Mouse (Mus musculus): Measurements from ENCODE around the gene Hint1. TPM values are rescaled to one million over a fixed set of nuclear protein-coding genes. Genes with fewer than 3 reads are reported as not detected.
A peak's percentile ranks its signal among the peaks of the same experiment; 100 is the strongest.
"Not testable (repeated sequence)": the region's sequence is repeated elsewhere in the genome, so short reads cannot be mapped to it uniquely, and the experiment has no call there.

Gene Hint1
- polyA plus RNA-seq, 1 experiment from 2014 or later, result 702 TPM

DNA sequence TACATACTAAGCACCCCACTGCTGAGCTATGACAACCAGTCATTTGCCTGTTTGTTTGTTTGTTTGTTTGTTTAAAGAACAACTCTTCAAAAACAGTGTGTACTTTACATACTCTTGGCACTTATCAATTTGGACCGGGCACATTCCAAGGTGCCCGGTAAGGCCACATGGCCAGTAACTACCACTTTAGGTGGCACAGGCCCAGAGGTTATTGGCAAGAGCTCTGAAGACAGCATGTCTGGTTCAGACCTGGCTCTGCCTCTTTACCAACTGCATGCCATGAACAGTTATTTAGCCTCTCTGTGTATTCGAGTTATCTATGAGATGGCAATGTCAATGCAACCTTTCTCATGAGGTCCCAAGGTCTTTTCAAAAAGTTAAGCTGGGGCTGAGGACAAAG lies 30.5 kb downstream of the Hint1 start:
- not testable (repeated sequence) for H3K4me1 ChIP-seq (replicated peaks; ENCODE audit: control insufficient read depth, insufficient read depth, low read length); H3K27me3 ChIP-seq (ENCODE audit: control insufficient read depth, insufficient read depth, low read length); ATAC-seq (replicated peaks; ENCODE audit: low FRiP score); H3K27ac ChIP-seq (ENCODE audit: low read depth, low read length); H3K36me3 ChIP-seq (ENCODE audit: control insufficient read depth, insufficient read depth, low read length); H3K9me3 ChIP-seq (ENCODE audit: control insufficient read depth, low read length); H3K4me2 ChIP-seq (ENCODE audit: low read depth, low read length, severe bottlenecking); H3K4me3 ChIP-seq (ENCODE audit: low read depth, low read length); DNase-seq (ENCODE audit: low spot score); H3K9ac ChIP-seq (ENCODE audit: low read length)
- 94% methylated on average over 3 of the region's 3 CpGs for WGBS

DNA sequence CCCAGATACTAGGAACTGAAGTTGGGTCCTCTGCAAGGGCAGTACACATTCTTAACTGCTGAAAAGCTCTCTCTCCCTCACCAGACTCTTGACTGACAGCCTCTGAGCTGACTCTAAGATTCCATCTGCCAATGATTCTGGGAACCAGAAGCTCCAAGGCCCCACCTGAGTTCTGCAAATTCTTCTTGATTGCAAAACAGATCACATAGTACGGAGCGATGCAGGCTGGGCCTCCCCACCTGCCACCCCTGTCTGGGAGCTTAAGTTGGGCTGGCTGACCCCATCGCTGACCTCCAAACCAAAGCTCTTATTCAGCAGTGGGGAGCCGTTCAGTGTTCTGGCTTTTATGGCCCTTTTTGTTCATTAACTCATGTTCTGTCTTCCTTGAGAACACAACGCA lies 31.3 kb downstream of the Hint1 start:
- 55% methylated on average over 5 of the region's 5 CpGs for WGBS

GRCm38 (mm10) chr11:54899657-54900056 lies 33.5 kb downstream of the Hint1 start:
- WGBS, result 84% methylated on average over 4 of the region's 4 CpGs
- no peak overlapping the region for H3K4me3 ChIP-seq (ENCODE audit: low read depth, low read length)

More for the DNA sequence above, 31.3 kb downstream of the Hint1 start:
- Histone ChIP-seq H3K27me3 (ENCODE audit: control insufficient read depth, insufficient read depth, low read length) (no peaks in the 10 kb centered on the region), H3K9ac (ENCODE audit: low read length) (no peak overlapping the region), H3K9me3 (ENCODE audit: control insufficient read depth, low read length) (no peaks in the 10 kb centered on the region), H3K4me3 (ENCODE audit: low read depth, low read length) (no peak overlapping the region), H3K36me3 (ENCODE audit: control insufficient read depth, insufficient read depth, low read length) (no peaks in the 10 kb centered on the region), H3K27ac (ENCODE audit: low read depth, low read length) (no peak overlapping the region), H3K4me1 (replicated peaks; ENCODE audit: control insufficient read depth, insufficient read depth, low read length) (no peaks in the 10 kb centered on the region), H3K4me2 (ENCODE audit: low read depth, low read length, severe bottlenecking) (no peak overlapping the region)
- ATAC-seq (replicated peaks; ENCODE audit: low FRiP score) (no peak), DNase-seq (ENCODE audit: low spot score) (no peak)

GRCm38 (mm10) chr11:54902333-54903323 lies 36.4 kb downstream of the Hint1 start, which contains the start of gene Gpx3:
TSS of gene Gpx3 (plus strand) at chr11:54902453.
- peak; percentile 92 for ATAC-seq (replicated peaks; ENCODE audit: low FRiP score)
- Histone ChIP-seq H3K4me3 (ENCODE audit: low read depth, low read length) (peak within 1 kb of the TSS; percentile 40), H3K4me2 (ENCODE audit: low read depth, low read length, severe bottlenecking) (peak within 1 kb of the TSS; percentile 62), H3K9ac (ENCODE audit: low read length) (peak within 1 kb of the TSS; percentile 49), H3K9me3 (ENCODE audit: control insufficient read depth, low read length) (no peaks in the 10 kb centered on the region), H3K36me3 (ENCODE audit: control insufficient read depth, insufficient read depth, low read length) (no peaks in the 10 kb centered on the region), H3K4me1 (replicated peaks; ENCODE audit: control insufficient read depth, insufficient read depth, low read length) (no peaks in the 10 kb centered on the region), H3K27me3 (ENCODE audit: control insufficient read depth, insufficient read depth, low read length) (no peaks in the 10 kb centered on the region), H3K27ac (ENCODE audit: low read depth, low read length) (no peak within 1 kb of the TSS)
- peak; percentile 83 for DNase-seq (ENCODE audit: low spot score)
- 16% methylated on average over 44 of the region's 45 CpGs for WGBS

More at GRCm38 (mm10) chr11:54899657-54900056, 33.5 kb downstream of the Hint1 start:
- H3K27me3 ChIP-seq (ENCODE audit: control insufficient read depth, insufficient read depth, low read length), result no peaks in the 10 kb centered on the region
- no peak overlapping the region for H3K4me2 ChIP-seq (ENCODE audit: low read depth, low read length, severe bottlenecking)
- DNase-seq (ENCODE audit: low spot score) (no peak), ATAC-seq (replicated peaks; ENCODE audit: low FRiP score) (no peak)
- H3K27ac ChIP-seq (ENCODE audit: low read depth, low read length), result no peak overlapping the region
- no peak overlapping the region for H3K9ac ChIP-seq (ENCODE audit: low read length)
- no peaks in the 10 kb centered on the region for H3K36me3 ChIP-seq (ENCODE audit: control insufficient read depth, insufficient read depth, low read length)
- H3K9me3 ChIP-seq (ENCODE audit: control insufficient read depth, low read length), result no peaks in the 10 kb centered on the region
- no peaks in the 10 kb centered on the region for H3K4me1 ChIP-seq (replicated peaks; ENCODE audit: control insufficient read depth, insufficient read depth, low read length)

GRCm38 (mm10) chr11:54903339-54903738 lies 37.2 kb downstream of the Hint1 start:
- DNase-seq (ENCODE audit: low spot score) (no peak), ATAC-seq (replicated peaks; ENCODE audit: low FRiP score) (no peak)
- Histone ChIP-seq H3K9me3 (ENCODE audit: control insufficient read depth, low read length) (no peaks in the 10 kb centered on the region), H3K4me2 (ENCODE audit: low read depth, low read length, severe bottlenecking) (peak overlapping the region; percentile 62), H3K27me3 (ENCODE audit: control insufficient read depth, insufficient read depth, low read length) (no peaks in the 10 kb centered on the region), H3K4me1 (replicated peaks; ENCODE audit: control insufficient read depth, insufficient read depth, low read length) (no peaks in the 10 kb centered on the region), H3K27ac (ENCODE audit: low read depth, low read length) (no peak overlapping the region), H3K36me3 (ENCODE audit: control insufficient read depth, insufficient read depth, low read length) (no peaks in the 10 kb centered on the region), H3K4me3 (ENCODE audit: low read depth, low read length) (peak overlapping the region; percentile 40), H3K9ac (ENCODE audit: low read length) (peak overlapping the region; percentile 49; the same call in 1 of the 2 replicates)
- WGBS, result 74% methylated on average over 5 of the region's 5 CpGs

DNA sequence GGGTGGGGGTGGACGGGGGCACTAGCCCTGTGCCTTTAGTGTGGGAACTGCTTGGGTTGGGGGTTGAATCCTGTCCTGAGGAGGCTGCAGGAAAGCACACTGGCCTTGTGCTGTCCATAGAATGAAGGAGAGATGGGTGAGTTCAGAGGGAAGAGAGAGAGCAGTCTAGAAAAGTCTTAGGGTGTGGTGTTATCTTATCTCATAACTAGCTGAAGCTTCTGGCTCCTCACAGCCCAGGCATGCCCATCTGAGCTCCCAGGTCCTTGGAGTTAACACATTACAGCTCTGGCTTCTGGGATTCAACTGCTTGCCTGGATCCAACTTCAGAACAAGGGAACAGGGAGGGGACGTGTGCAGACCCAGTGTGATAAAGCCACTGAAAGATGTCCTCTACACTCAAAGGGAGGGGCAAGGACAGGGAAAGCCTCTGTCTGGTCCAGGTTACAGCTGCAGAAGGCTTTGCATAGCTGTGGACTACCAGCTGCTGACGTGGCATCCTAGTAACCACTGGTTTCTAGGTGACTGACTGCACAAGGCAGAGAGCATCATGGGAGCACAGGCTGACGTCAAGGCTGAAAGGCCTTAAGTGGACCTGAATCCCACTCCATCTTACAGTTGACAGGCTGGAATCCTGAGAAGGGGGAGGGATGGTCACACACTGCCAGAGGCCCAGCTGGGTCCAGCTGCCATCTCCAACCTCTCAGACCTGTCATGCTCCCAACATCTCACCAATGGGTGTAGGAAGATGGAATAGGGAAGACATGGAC lies 37.9 kb downstream of the Hint1 start:
- no peak overlapping the region for H3K9ac ChIP-seq (ENCODE audit: low read length)
- ATAC-seq (replicated peaks; ENCODE audit: low FRiP score) (no peak), DNase-seq (ENCODE audit: low spot score) (no peak)
- H3K27me3 ChIP-seq (ENCODE audit: control insufficient read depth, insufficient read depth, low read length), result no peaks in the 10 kb centered on the region
- 74% methylated on average over 4 of the region's 4 CpGs for WGBS
- no peaks in the 10 kb centered on the region for H3K4me1 ChIP-seq (replicated peaks; ENCODE audit: control insufficient read depth, insufficient read depth, low read length)
- H3K9me3 ChIP-seq (ENCODE audit: control insufficient read depth, low read length), result no peaks in the 10 kb centered on the region
- H3K4me3 ChIP-seq (ENCODE audit: low read depth, low read length), result no peak overlapping the region
- H3K4me2 ChIP-seq (ENCODE audit: low read depth, low read length, severe bottlenecking), result no peak overlapping the region
- no peaks in the 10 kb centered on the region for H3K36me3 ChIP-seq (ENCODE audit: control insufficient read depth, insufficient read depth, low read length)
- no peak overlapping the region for H3K27ac ChIP-seq (ENCODE audit: low read depth, low read length)

DNA sequence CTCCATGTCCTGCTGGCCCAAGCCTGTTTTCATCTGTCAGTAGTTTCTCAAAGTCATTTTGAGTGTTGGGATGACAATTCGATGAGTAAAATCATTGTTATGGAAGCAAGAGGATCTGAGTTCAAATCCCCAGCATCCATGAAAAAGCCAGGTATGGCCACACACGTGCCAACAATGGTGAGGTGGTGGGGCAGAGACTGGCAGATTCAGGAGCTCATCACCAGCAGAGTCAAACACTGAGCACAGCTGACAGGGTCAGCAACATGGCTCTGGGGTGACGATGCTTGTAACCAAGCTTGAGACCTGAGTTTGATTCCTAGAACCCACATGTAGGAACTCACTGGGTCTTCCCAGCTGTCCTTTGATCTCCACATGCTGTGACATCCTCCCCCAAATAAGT lies 38.9 kb downstream of the Hint1 start:
- Histone ChIP-seq H3K27me3 (ENCODE audit: control insufficient read depth, insufficient read depth, low read length) (no peaks in the 10 kb centered on the region), H3K27ac (ENCODE audit: low read depth, low read length) (no peak overlapping the region), H3K4me3 (ENCODE audit: low read depth, low read length) (no peak overlapping the region), H3K4me2 (ENCODE audit: low read depth, low read length, severe bottlenecking) (no peak overlapping the region), H3K9me3 (ENCODE audit: control insufficient read depth, low read length) (no peaks in the 10 kb centered on the region), H3K9ac (ENCODE audit: low read length) (no peak overlapping the region), H3K36me3 (ENCODE audit: control insufficient read depth, insufficient read depth, low read length) (no peaks in the 10 kb centered on the region), H3K4me1 (replicated peaks; ENCODE audit: control insufficient read depth, insufficient read depth, low read length) (no peaks in the 10 kb centered on the region)
- DNase-seq (ENCODE audit: low spot score) (no peak), ATAC-seq (replicated peaks; ENCODE audit: low FRiP score) (no peak)
- WGBS, result 85% methylated on average over 3 of the region's 3 CpGs

DNA sequence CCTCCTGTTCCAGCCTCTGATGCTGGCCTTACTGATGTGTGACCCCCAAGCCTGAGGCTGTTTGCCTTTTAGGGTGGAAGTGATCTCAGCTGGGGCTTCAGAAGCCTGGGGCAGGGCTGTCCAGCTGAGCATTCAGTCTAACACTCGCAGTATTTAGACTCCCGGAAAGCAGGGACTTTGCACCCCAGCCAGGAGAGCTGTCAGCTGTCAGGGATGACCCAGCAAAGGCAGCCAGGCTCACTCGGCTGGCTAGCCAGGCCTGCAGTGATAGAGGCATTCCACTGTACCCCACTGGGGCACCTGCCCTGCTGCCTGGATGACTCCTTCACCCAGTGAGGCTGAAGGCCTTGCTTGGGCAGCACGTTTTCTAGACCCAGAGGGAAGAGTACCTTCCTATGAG lies 39.7 kb downstream of the Hint1 start:
- Histone ChIP-seq H3K9ac (ENCODE audit: low read length) (no peak overlapping the region), H3K27me3 (ENCODE audit: control insufficient read depth, insufficient read depth, low read length) (no peaks in the 10 kb centered on the region), H3K4me2 (ENCODE audit: low read depth, low read length, severe bottlenecking) (no peak overlapping the region), H3K36me3 (ENCODE audit: control insufficient read depth, insufficient read depth, low read length) (no peaks in the 10 kb centered on the region), H3K9me3 (ENCODE audit: control insufficient read depth, low read length) (no peaks in the 10 kb centered on the region), H3K4me1 (replicated peaks; ENCODE audit: control insufficient read depth, insufficient read depth, low read length) (no peaks in the 10 kb centered on the region), H3K27ac (ENCODE audit: low read depth, low read length) (no peak overlapping the region), H3K4me3 (ENCODE audit: low read depth, low read length) (no peak overlapping the region)
- ATAC-seq (replicated peaks; ENCODE audit: low FRiP score), result no peak
- DNase-seq (ENCODE audit: low spot score), result no peak
- WGBS, result 82% methylated on average over 4 of the region's 4 CpGs
